Mouse (Mus musculus) intestine, embryonic 14.5 days (tissue): Measurements from ENCODE around the gene Coil. TPM values are rescaled to one million over a fixed set of nuclear protein-coding genes. Genes with fewer than 3 reads are reported as not detected.

Experiments
- ATAC-seq: fragments of 200-750 bp; cut with Nextera tagmentation; replicated peaks from 2 replicates; pipeline ENCODE4 v1.8.0; 2017; ENCODE audit warnings: low read depth, moderate number of reproducible peaks, moderate TSS enrichment, moderate library complexity; ENCODE audit not compliant: low FRiP score, low TSS enrichment
- DNase-seq: peaks from one replicate; pipeline ENCODE4 v3.0.0-alpha.2; 2018; ENCODE audit warnings: low spot score
- H3K27ac ChIP-seq: fragments of 300-500 bp; sonication (generic); 2 replicates; pipeline ENCODE4 v1.5.1; 2014; ENCODE audit warnings: low read depth, mild to moderate bottlenecking, control low read depth
- H3K27me3 ChIP-seq: fragments of 300-500 bp; sonication (generic); replicated peaks from 2 replicates; pipeline ENCODE4 v1.6.1; 2014; ENCODE audit warnings: low read length, control low read depth; ENCODE audit not compliant: control insufficient read depth, insufficient read depth
- H3K36me3 ChIP-seq: fragments of 300-500 bp; sonication (generic); 2 replicates; pipeline ENCODE4 v1.6.1; 2014; ENCODE audit warnings: low read length, control low read depth; ENCODE audit not compliant: control insufficient read depth, insufficient read depth
- H3K4me1 ChIP-seq: fragments of 300-500 bp; sonication (generic); replicated peaks from 2 replicates; pipeline ENCODE4 v1.6.1; 2014; ENCODE audit warnings: low read length, control low read depth, mixed read lengths; ENCODE audit not compliant: control insufficient read depth, insufficient read depth
- H3K4me2 ChIP-seq: fragments of 300-500 bp; sonication (generic); 2 replicates; pipeline ENCODE4 v1.6.1; 2014; ENCODE audit warnings: low read length
- H3K4me3 ChIP-seq: fragments of 300-500 bp; sonication (generic); 2 replicates; pipeline ENCODE4 v1.5.1; 2014; ENCODE audit warnings: low read depth, low read length, control low read depth, mixed read lengths
- H3K9ac ChIP-seq: fragments of 300-500 bp; sonication (generic); 2 replicates; pipeline ENCODE4 v1.6.1; 2014; ENCODE audit warnings: mild to moderate bottlenecking, low read length
- H3K9me3 ChIP-seq: fragments of 300-500 bp; sonication (generic); 2 replicates; pipeline ENCODE4 v1.6.1; 2016; ENCODE audit warnings: low read length, control low read depth; ENCODE audit not compliant: control insufficient read depth
- WGBS: fragments of 180-500 bp; shearing (Covaris S2); extraction: QIAGEN DNeasy Blood & Tissue Kit; methylation state at CpG from one replicate; pipeline ENCODE4 v1.1.7; 2014; 5-methylcytosine and 5-hydroxymethylcytosine counted together
- polyA plus RNA-seq: library from polyadenylated mRNA; unstranded; fragments of >200 nt; fragmentation: Nextera tagmentation; extraction: Ambion mirVana; gene quantifications from 2 replicates; pipeline ENCODE4 v1.2.1, GENCODE M21; 2014

Gene Coil
- polyA plus RNA-seq, 1 experiment from 2014 or later, result 10.4 TPM

DNA sequence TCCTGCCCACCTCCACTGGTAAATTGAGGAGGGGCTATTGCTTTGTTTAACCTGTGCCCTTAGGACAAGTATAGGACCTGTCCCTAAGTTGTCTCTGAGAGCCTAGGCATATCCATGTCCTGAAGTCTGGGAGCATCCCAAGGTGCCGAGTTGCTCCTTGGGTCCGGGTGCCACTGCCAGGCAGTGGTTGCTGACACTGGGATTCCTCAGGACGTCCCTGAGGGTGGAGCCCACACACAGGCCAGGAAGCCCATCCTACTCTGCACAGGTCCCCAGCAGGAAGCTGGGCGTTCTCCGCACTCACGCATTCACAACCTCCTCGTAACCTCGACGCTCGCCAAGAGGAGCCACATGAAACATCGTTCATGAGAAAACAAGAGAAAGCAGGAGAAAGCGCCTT is 28.6 kb upstream of the Coil start:
- H3K36me3 ChIP-seq, result peaks cover 36% of the 10 kb centered on the region
- H3K4me3 ChIP-seq, result no peak overlapping the region
- H3K27ac ChIP-seq, result no peak overlapping the region
- DNase-seq, result no peak
- H3K27me3 ChIP-seq, result no peaks in the 10 kb centered on the region
- H3K9me3 ChIP-seq, result no peaks in the 10 kb centered on the region
- WGBS, result 84% methylated on average over 12 of the region's 12 CpGs
- ATAC-seq, result no peak
- H3K4me1 ChIP-seq, result no peaks in the 10 kb centered on the region
- H3K9ac ChIP-seq, result no peak overlapping the region
- H3K4me2 ChIP-seq, result no peak overlapping the region

DNA sequence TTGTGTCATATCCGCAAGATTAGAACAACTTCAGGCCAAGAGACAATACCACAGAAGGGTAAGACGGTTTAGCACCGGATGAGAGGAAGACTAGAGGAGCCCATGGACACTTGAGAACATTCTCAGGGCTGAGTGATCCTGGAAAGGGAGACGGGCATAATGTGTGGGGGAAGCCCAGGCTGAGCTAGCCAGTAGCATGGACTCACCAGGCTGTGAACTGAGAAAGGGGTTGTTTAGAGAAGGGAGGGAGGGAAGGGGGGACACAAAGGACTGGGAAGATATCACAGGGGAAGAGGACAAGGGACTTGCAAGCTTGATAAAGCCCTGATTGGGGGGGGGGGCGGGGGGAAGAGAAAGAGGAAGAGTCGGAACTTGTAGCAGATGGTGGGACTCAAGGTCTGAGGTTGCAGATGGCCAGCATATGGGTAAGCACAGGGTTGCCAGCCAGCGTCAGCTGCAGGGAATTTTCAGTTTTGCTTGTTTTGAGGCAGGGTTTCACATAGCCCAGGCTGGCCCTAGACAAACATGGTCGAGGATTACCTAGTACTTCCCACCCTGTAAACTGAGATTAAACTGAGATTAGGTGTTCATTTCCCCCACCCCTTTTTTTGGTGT is 24.0 kb upstream of the Coil start:
- H3K27ac ChIP-seq, result no peak overlapping the region
- peaks cover 40% of the 10 kb centered on the region for H3K36me3 ChIP-seq
- no peaks in the 10 kb centered on the region for H3K4me1 ChIP-seq
- H3K4me2 ChIP-seq, result no peak overlapping the region
- H3K9ac ChIP-seq, result no peak overlapping the region
- no peaks in the 10 kb centered on the region for H3K27me3 ChIP-seq
- ATAC-seq (no peak), DNase-seq (no peak)
- 81% methylated on average over 7 of the region's 8 CpGs for WGBS
- no peaks in the 10 kb centered on the region for H3K9me3 ChIP-seq
- no peak overlapping the region for H3K4me3 ChIP-seq

DNA sequence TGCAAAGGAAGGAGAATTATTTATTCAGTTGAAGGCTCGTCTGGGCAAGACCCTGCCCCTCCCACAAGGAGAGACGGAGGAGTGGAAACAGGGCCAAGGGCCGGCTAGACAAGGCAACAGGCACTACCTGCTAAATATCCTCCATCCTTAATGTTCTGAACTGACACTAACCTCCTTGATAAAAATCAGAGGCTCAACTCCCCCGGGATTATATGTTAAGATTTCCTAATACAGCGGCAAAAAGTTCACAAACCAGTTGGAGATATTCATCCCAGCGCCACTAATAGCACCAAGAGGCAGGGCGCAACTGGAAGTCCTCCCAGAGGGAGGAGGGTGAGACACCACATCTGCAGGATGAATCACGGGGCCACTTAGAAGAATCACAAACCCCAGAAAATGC is 21.2 kb upstream of the Coil start:
- DNase-seq, result no peak
- Histone ChIP-seq H3K9me3 (no peaks in the 10 kb centered on the region), H3K4me1 (no peaks in the 10 kb centered on the region), H3K9ac (no peak overlapping the region), H3K27ac (no peak overlapping the region), H3K27me3 (no peaks in the 10 kb centered on the region), H3K4me3 (no peak overlapping the region), H3K4me2 (no peak overlapping the region), H3K36me3 (peaks cover 30% of the 10 kb centered on the region)
- WGBS, result 64% methylated on average over 8 of the region's 8 CpGs
- ATAC-seq, result no peak

DNA sequence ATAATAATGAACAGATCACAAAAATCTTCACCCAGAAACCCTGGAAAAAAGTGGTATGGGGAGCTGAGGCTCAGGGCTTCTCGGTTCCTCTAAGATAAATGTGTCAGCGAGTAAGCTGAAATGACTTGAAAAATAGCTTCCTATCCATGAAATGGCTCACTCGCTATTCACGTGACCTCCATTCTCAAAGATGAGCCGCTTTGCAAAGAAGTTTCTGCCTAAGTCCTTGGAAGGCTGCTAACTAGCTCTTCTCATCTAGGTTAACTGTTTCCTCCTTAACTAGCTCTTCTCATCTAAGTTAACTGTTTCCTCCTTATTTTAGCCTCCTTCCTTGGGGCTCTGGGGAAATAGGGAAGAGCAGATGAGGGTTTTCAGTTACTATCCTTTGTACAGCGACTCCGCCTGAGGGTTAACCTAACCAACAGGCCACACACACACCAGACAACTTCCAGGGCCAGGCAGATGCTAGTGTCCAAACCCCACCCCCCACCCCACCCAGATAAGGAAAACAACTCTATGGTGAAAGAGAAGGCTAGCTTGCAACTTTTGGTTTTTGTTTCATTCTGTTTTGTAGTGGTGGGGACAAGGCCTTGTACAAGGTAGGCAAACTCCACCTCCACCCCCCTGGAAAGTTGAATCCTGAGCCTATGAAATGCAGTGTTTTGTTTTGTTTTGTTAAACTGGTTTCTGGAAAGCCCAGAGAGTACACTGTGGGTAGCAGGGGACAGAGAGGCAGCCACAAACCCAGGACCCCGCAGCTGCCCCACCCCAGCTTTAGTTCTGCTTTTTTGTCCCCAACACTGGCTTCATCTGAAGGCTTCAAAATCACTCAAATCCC is 20.0 kb upstream of the Coil start:
- DNase-seq (no peak), ATAC-seq (no peak)
- Histone ChIP-seq H3K9ac (no peak overlapping the region), H3K36me3 (peaks cover 19% of the 10 kb centered on the region; the same call in 1 of the 2 replicates), H3K27me3 (no peaks in the 10 kb centered on the region), H3K4me2 (no peak overlapping the region), H3K4me3 (no peak overlapping the region), H3K9me3 (no peaks in the 10 kb centered on the region), H3K27ac (no peak overlapping the region), H3K4me1 (0 out of 2 replicates have a peak, but pooled peaks cover 7% of the 10 kb centered on the region)
- 81% methylated on average over 8 of the region's 8 CpGs for WGBS

DNA sequence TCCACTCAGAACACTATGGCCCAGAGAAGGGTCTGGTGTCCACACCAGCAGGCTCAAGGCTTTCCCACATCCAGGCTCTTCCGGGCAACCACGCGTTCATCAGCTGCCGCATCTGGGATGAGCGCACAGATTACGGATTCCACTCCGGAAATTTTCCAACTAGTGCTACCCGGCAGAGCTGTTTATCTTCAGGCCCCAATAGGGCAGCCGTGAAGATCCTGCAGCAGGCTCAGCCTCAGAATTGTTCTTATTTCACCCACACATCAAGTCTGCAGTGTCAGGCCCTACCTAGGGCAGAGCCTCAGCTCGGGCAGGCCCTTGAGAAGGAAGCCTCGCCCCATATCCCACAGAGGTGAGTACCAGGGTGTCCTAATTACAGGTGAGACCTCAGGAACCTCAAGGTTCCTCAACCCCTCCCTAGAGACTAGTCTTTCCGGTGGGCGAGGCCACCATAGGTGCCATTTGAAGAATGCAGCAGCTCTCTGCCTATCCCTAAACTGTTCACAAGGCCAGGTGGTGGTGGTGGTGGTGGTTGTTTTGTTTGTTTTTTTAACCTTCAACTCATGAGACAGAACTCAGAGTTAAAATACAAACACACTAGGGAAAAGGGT is 19.3 kb upstream of the Coil start:
- Histone ChIP-seq H3K36me3 (peaks cover 13% of the 10 kb centered on the region; the same call in 1 of the 2 replicates), H3K4me1 (peaks cover 10% of the 10 kb centered on the region; the same call in 1 of the 2 replicates), H3K4me3 (no peak overlapping the region), H3K27ac (no peak overlapping the region), H3K4me2 (no peak overlapping the region), H3K9ac (no peak overlapping the region), H3K27me3 (no peaks in the 10 kb centered on the region), H3K9me3 (no peaks in the 10 kb centered on the region)
- 72% methylated on average over 13 of the region's 13 CpGs for WGBS
- ATAC-seq (no peak), DNase-seq (no peak)

DNA sequence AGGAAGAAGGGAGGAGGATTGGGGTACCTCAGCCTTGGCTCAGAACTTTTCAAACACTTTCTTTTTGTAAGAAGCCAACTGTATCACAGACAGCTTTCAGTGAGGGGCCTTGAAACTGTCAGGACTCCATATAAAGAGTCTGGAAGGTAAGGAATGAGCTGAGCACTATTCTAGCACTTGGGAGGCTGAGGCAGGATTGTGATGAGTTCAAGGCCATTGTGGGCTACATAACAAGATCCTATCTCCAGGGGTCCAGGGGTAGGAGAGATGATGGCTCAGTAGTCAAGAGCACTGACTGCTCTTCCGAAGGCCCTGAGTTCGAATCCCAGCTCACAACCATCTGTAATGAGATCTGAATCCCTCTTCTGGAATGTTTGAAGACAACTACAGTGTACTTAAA is 18.5 kb upstream of the Coil start:
- H3K27ac ChIP-seq, result no peak overlapping the region
- no peaks in the 10 kb centered on the region for H3K9me3 ChIP-seq
- H3K36me3 ChIP-seq, result 0 out of 2 replicates have a peak, but pooled peaks cover 9% of the 10 kb centered on the region
- H3K4me1 ChIP-seq, result peaks cover 10% of the 10 kb centered on the region; the same call in 1 of the 2 replicates
- H3K4me3 ChIP-seq, result no peak overlapping the region
- ATAC-seq (no peak), DNase-seq (no peak)
- WGBS, result 93% methylated on average over 2 of the region's 2 CpGs
- no peaks in the 10 kb centered on the region for H3K27me3 ChIP-seq
- H3K4me2 ChIP-seq, result no peak overlapping the region
- no peak overlapping the region for H3K9ac ChIP-seq

DNA sequence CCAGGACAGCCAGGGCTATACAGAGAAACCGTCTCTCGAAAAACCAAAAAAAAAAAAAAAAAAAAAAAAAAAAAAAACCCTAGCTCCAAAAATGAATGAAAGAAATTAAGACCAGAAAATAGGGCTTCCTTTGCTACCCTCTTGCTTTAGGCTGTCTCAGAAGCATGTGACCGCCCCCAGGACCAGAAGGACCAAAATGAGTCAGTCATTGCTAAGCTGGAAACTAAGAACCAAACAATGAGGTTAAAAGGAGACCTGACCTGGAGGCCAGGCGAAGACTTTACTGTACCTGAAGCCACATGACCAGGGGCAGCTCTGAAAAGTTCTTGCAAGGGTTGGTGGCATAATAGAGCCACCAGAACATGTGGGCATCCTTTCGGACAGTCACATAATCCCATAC is 17.9 kb upstream of the Coil start:
- peaks cover 10% of the 10 kb centered on the region; the same call in 1 of the 2 replicates for H3K4me1 ChIP-seq
- no peak overlapping the region for H3K4me2 ChIP-seq
- no peak for DNase-seq
- H3K4me3 ChIP-seq, result no peak overlapping the region
- H3K9me3 ChIP-seq, result no peaks in the 10 kb centered on the region
- 90% methylated on average over 5 of the region's 5 CpGs for WGBS
- no peak overlapping the region for H3K9ac ChIP-seq
- no peak overlapping the region for H3K27ac ChIP-seq
- no peak for ATAC-seq
- H3K27me3 ChIP-seq, result no peaks in the 10 kb centered on the region
- H3K36me3 ChIP-seq, result 0 out of 2 replicates have a peak, but pooled peaks cover 5% of the 10 kb centered on the region

DNA sequence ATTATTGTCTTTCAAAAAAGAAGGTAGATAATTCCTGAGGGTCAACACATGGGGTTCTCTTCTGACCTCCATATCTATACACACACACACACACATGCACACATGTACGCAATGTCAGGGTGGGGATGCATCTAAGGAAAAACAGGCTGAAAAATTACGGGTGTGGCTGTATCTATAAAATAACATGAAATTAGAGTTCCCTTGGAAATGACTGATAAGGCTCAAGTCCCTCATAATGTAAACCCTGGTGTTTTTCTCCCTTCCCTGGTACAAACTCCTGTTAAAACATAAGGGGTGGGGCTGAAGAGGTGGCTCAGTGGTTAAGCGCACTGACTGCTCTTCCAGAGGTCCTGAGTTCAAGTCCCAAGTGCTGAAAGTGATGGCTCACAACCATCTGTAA is 16.5 kb upstream of the Coil start:
- ATAC-seq, result no peak
- no peak overlapping the region for H3K27ac ChIP-seq
- no peaks in the 10 kb centered on the region for H3K27me3 ChIP-seq
- WGBS, result 88% methylated on average over 3 of the region's 3 CpGs
- H3K36me3 ChIP-seq, result 0 out of 2 replicates have a peak, but pooled peaks cover 5% of the 10 kb centered on the region
- DNase-seq, result no peak
- no peaks in the 10 kb centered on the region for H3K9me3 ChIP-seq
- H3K4me3 ChIP-seq, result no peak overlapping the region
- H3K9ac ChIP-seq, result no peak overlapping the region
- no peak overlapping the region for H3K4me2 ChIP-seq
- peaks cover 10% of the 10 kb centered on the region; the same call in 1 of the 2 replicates for H3K4me1 ChIP-seq
